Mouse (Mus musculus): ENCODE measurements around the gene Trp73. TPM values are rescaled to one million over a fixed set of nuclear protein-coding genes. Genes with fewer than 3 reads are reported as not detected.

Gene Trp73
- 0.71 and 0.75 TPM in 2 replicates for polyA plus RNA-seq (2014; fragmentation: Nextera tagmentation; extraction: Ambion mirVana)

DNA sequence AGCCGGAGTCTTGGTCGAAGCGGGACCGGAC lies at the start of gene Trp73:
Gene Trp73 (minus strand): TSS at position 27 of the 31 bp plus-strand sequence.
- DNase-seq (ENCODE audit: low spot score) (no peak), ATAC-seq (ENCODE audit: insufficient number of reproducible peaks, low FRiP score, low TSS enrichment, low read depth) (no peak)
- Histone ChIP-seq H3K4me2 (ENCODE audit: low read depth, severe bottlenecking) (peak within 1 kb of the TSS; percentile 78), H3K9ac (ENCODE audit: low read length) (peak within 1 kb of the TSS; percentile 47), H3K4me1 (ENCODE audit: control insufficient read depth, insufficient read depth, low read length) (peaks cover 13% of the 10 kb centered on the region; the same call in 1 of the 2 replicates), H3K36me3 (ENCODE audit: control insufficient read depth, insufficient read depth, low read length) (no peaks in the 10 kb centered on the region), H3K27ac (replicated peaks; ENCODE audit: low read depth, low read length) (no peak within 1 kb of the TSS), H3K27me3 (ENCODE audit: control insufficient read depth, insufficient read depth, low read length) (peaks cover 57% of the 10 kb centered on the region), H3K9me3 (ENCODE audit: control insufficient read depth, low read length) (no peaks in the 10 kb centered on the region), H3K4me3 (ENCODE audit: low read depth, low read length) (peak within 1 kb of the TSS; percentile 38)
- 0% methylated on average over 4 of the region's 4 CpGs for WGBS

DNA sequence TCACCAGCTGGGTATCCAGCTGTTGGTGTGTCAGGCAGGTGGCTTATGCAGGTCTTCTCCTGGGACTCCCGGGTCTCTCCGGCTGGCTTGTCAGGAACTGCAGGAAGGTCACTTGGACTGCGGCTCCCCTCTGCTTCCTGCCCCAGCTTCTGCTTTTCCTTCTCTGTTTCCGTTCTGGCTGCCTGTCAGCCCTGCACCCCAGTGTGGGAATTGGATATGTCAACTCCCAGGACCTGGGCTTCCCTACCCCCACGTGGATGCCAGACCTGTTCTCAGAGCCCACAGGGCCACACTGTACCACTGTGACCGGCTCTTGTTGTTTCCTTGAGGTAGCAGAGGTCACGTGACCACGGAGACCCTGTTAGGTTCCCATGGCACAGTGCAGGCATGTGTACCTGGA lies 48.9 kb upstream of the Trp73 start:
- Histone ChIP-seq H3K36me3 (ENCODE audit: control insufficient read depth, insufficient read depth, low read length) (no peaks in the 10 kb centered on the region), H3K27me3 (ENCODE audit: control insufficient read depth, insufficient read depth, low read length) (no peaks in the 10 kb centered on the region), H3K4me3 (ENCODE audit: low read depth, low read length) (no peak overlapping the region), H3K4me2 (ENCODE audit: low read depth, severe bottlenecking) (no peak overlapping the region), H3K4me1 (ENCODE audit: control insufficient read depth, insufficient read depth, low read length) (no peaks in the 10 kb centered on the region), H3K27ac (replicated peaks; ENCODE audit: low read depth, low read length) (no peak overlapping the region), H3K9me3 (ENCODE audit: control insufficient read depth, low read length) (no peaks in the 10 kb centered on the region), H3K9ac (ENCODE audit: low read length) (no peak overlapping the region)
- WGBS, result 85% methylated on average over 8 of the region's 8 CpGs
- DNase-seq (ENCODE audit: low spot score) (no peak), ATAC-seq (ENCODE audit: insufficient number of reproducible peaks, low FRiP score, low TSS enrichment, low read depth) (no peak)

DNA sequence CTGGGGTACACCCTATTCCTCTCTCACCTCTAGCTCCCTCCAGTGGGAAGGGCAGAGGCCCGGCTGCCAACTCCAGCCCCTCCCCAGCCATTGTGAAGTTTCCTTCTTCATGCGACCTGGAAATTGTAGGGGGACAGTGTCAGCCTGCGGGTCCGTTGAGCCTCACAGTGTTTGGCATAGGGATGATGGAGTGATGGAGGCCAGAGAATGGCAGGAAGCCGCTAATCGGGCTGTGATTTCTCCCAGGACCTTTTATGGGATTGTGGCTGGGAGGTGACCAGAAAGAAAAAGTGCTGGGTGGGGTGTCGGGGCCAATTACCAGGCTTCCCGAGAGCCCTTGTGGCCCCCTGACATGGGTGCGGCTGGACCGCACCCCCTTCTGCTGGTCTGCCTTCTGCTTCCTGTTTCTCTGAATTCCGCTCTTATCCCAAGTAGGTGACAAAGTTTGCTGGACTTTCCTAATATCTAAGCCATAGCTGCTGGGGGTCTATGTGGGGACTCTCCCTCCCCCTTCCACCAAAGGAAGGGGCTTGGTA lies 46.1 kb upstream of the Trp73 start:
- WGBS, result 48% methylated on average over 11 of the region's 11 CpGs
- no peak for ATAC-seq (ENCODE audit: insufficient number of reproducible peaks, low FRiP score, low TSS enrichment, low read depth)
- no peaks in the 10 kb centered on the region for H3K9me3 ChIP-seq (ENCODE audit: control insufficient read depth, low read length)
- H3K4me1 ChIP-seq (ENCODE audit: control insufficient read depth, insufficient read depth, low read length), result no peaks in the 10 kb centered on the region
- H3K27ac ChIP-seq (replicated peaks; ENCODE audit: low read depth, low read length), result no peak overlapping the region
- no peaks in the 10 kb centered on the region; the same call in 1 of the 2 replicates for H3K36me3 ChIP-seq (ENCODE audit: control insufficient read depth, insufficient read depth, low read length)
- DNase-seq (ENCODE audit: low spot score), result no peak
- H3K4me3 ChIP-seq (ENCODE audit: low read depth, low read length), result no peak overlapping the region
- no peak overlapping the region for H3K4me2 ChIP-seq (ENCODE audit: low read depth, severe bottlenecking)
- H3K27me3 ChIP-seq (ENCODE audit: control insufficient read depth, insufficient read depth, low read length), result no peaks in the 10 kb centered on the region
- H3K9ac ChIP-seq (ENCODE audit: low read length), result no peak overlapping the region

DNA sequence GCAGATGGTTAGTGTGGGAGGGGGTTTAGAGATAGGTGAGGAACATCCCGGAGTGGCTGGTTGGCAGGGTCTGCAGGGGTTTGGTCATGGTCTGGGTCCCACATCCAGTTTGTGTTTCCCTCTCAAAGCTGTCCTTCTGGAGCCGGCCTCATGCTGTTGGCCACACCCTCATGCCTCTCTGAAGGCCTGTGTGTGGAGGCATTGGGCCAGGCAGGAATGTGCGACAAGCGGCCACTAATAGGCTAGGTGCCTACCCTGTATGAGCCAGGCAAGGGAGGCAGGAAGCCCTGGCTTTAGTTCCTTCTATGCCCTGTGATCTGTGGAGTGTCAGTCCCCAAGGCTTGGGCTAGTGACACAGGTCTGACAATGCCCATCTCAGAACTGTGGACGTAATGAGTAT lies 45.0 kb upstream of the Trp73 start:
- DNase-seq (ENCODE audit: low spot score) (no peak), ATAC-seq (ENCODE audit: insufficient number of reproducible peaks, low FRiP score, low TSS enrichment, low read depth) (no peak)
- Histone ChIP-seq H3K36me3 (ENCODE audit: control insufficient read depth, insufficient read depth, low read length) (no peaks in the 10 kb centered on the region; the same call in 1 of the 2 replicates), H3K4me1 (ENCODE audit: control insufficient read depth, insufficient read depth, low read length) (no peaks in the 10 kb centered on the region), H3K9me3 (ENCODE audit: control insufficient read depth, low read length) (no peaks in the 10 kb centered on the region), H3K4me2 (ENCODE audit: low read depth, severe bottlenecking) (no peak overlapping the region), H3K9ac (ENCODE audit: low read length) (no peak overlapping the region), H3K27ac (replicated peaks; ENCODE audit: low read depth, low read length) (no peak overlapping the region), H3K4me3 (ENCODE audit: low read depth, low read length) (no peak overlapping the region), H3K27me3 (ENCODE audit: control insufficient read depth, insufficient read depth, low read length) (no peaks in the 10 kb centered on the region)
- WGBS, result 73% methylated on average over 5 of the region's 5 CpGs

DNA sequence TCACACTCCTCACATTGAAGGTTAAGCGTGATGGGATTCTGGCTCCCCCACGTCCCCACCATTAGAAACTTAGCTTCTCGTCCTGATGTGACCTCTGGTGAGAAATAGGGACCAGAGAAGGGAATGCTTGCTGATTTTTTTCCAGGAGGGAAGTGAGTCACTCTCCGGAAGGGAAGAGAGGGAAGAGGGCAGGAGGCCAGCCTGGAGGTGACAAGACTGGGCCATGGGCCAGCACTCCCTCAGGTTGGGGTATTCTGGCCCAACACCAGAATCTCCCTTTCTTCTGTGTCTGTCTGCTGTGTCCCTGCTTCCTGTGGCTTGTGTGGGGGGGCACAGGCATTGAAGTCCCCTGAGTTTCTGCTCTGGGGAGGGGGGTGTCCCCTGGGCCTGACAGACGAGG lies 43.6 kb upstream of the Trp73 start:
- Histone ChIP-seq H3K4me1 (ENCODE audit: control insufficient read depth, insufficient read depth, low read length) (no peaks in the 10 kb centered on the region), H3K4me3 (ENCODE audit: low read depth, low read length) (no peak overlapping the region), H3K27me3 (ENCODE audit: control insufficient read depth, insufficient read depth, low read length) (no peaks in the 10 kb centered on the region), H3K36me3 (ENCODE audit: control insufficient read depth, insufficient read depth, low read length) (no peaks in the 10 kb centered on the region; the same call in 1 of the 2 replicates), H3K9ac (ENCODE audit: low read length) (no peak overlapping the region), H3K9me3 (ENCODE audit: control insufficient read depth, low read length) (no peaks in the 10 kb centered on the region), H3K27ac (replicated peaks; ENCODE audit: low read depth, low read length) (no peak overlapping the region), H3K4me2 (ENCODE audit: low read depth, severe bottlenecking) (no peak overlapping the region)
- DNase-seq (ENCODE audit: low spot score) (no peak), ATAC-seq (ENCODE audit: insufficient number of reproducible peaks, low FRiP score, low TSS enrichment, low read depth) (no peak)
- 82% methylated on average over 5 of the region's 5 CpGs for WGBS

DNA sequence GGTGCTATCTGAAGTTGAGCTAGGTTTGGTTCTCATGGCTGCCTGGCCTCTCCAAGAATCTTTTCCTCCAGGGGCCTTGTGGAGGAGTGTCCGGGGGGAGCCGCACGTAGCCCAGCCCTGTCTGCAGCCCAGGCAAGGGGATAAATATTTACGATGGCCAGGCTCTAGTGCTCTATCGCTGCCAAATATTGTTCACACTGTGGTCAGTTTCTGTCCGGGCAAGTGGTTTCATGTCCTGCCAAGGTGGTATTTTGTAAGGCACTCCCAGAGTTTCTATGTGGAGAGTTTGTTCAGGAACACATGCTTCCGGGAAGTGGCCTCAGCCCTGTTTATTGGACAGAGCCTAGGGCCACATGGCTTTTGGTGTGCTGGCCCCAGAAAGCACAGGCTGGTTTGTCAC lies 41.0 kb upstream of the Trp73 start:
- no peak for ATAC-seq (ENCODE audit: insufficient number of reproducible peaks, low FRiP score, low TSS enrichment, low read depth)
- H3K9ac ChIP-seq (ENCODE audit: low read length), result no peak overlapping the region
- H3K4me1 ChIP-seq (ENCODE audit: control insufficient read depth, insufficient read depth, low read length), result no peaks in the 10 kb centered on the region
- no peak overlapping the region for H3K27ac ChIP-seq (replicated peaks; ENCODE audit: low read depth, low read length)
- H3K27me3 ChIP-seq (ENCODE audit: control insufficient read depth, insufficient read depth, low read length), result no peaks in the 10 kb centered on the region
- no peaks in the 10 kb centered on the region for H3K9me3 ChIP-seq (ENCODE audit: control insufficient read depth, low read length)
- DNase-seq (ENCODE audit: low spot score), result no peak
- no peaks in the 10 kb centered on the region; the same call in 1 of the 2 replicates for H3K36me3 ChIP-seq (ENCODE audit: control insufficient read depth, insufficient read depth, low read length)
- WGBS, result 76% methylated on average over 7 of the region's 7 CpGs
- H3K4me2 ChIP-seq (ENCODE audit: low read depth, severe bottlenecking), result no peak overlapping the region
- H3K4me3 ChIP-seq (ENCODE audit: low read depth, low read length), result no peak overlapping the region

DNA sequence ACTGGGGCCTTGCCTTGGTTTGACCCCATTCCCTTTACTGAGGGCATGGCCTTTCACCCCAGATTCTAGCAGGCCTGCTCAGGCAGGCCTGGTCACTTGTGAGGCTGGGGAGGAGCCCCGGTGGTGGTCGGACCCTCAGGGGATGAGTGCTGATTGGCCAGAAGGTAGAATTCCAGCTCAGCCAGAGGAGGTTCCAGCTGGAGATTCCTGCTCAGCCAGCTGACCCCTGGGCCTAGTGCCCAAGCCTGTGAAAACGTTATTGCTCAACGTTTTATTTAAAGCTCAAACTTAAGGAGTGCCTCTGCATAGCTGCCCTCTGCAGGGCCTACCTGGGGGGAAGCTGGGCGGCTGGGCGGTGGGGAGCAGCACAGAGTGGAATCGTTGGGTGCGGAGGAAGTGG lies 37.2 kb upstream of the Trp73 start:
- Histone ChIP-seq H3K36me3 (ENCODE audit: control insufficient read depth, insufficient read depth, low read length) (no peaks in the 10 kb centered on the region; the same call in 1 of the 2 replicates), H3K27ac (replicated peaks; ENCODE audit: low read depth, low read length) (no peak overlapping the region), H3K4me1 (ENCODE audit: control insufficient read depth, insufficient read depth, low read length) (peaks cover 10% of the 10 kb centered on the region), H3K4me2 (ENCODE audit: low read depth, severe bottlenecking) (no peak overlapping the region), H3K4me3 (ENCODE audit: low read depth, low read length) (no peak overlapping the region), H3K9ac (ENCODE audit: low read length) (no peak overlapping the region), H3K9me3 (ENCODE audit: control insufficient read depth, low read length) (no peaks in the 10 kb centered on the region), H3K27me3 (ENCODE audit: control insufficient read depth, insufficient read depth, low read length) (no peaks in the 10 kb centered on the region)
- 51% methylated on average over 8 of the region's 8 CpGs for WGBS
- DNase-seq (ENCODE audit: low spot score) (no peak), ATAC-seq (ENCODE audit: insufficient number of reproducible peaks, low FRiP score, low TSS enrichment, low read depth) (no peak)

DNA sequence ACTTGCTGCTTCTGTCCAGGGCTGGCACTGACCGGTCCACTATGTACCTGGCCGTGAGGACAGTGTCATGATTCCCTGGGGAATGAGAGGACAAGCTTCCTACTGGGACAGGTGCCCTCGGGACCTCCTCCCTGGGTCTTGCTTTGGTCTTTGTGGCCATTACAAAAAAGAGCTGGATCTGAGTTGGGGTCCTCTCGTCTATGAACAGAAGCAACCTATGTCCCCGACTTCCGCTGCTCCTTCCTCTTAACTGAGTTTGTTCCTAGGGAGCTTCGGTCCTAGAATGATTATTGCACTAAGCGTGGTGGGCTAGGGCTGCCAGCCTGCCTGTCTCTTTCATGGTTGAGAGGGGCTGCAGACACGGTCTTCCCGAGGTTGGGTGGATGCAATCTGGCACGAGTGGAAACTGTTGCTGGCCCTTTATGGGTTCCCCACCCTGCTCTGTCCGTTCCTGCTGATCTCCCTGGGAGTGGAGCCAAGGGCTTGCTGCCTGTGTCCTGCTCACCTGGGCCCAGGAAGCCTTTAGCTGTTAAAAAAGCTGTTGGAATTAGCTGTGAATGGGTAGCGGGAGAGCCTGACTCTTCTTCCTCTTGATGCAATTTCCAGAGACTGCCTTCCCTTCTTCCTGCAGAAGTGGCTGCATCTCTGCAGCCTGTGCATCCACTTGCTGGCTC lies 32.1 kb upstream of the Trp73 start:
- peaks cover 11% of the 10 kb centered on the region; the same call in 1 of the 2 replicates for H3K27me3 ChIP-seq (ENCODE audit: control insufficient read depth, insufficient read depth, low read length)
- WGBS, result 34% methylated on average over 13 of the region's 13 CpGs
- H3K27ac ChIP-seq (replicated peaks; ENCODE audit: low read depth, low read length), result peak overlapping the region; percentile 70; the same call in 1 of the 2 replicates

More for the DNA sequence above, 32.1 kb upstream of the Trp73 start:
- DNase-seq (ENCODE audit: low spot score), result no peak
- H3K36me3 ChIP-seq (ENCODE audit: control insufficient read depth, insufficient read depth, low read length), result no peaks in the 10 kb centered on the region
- peak overlapping the region; percentile 71 for H3K4me3 ChIP-seq (ENCODE audit: low read depth, low read length)
- peaks cover 26% of the 10 kb centered on the region for H3K4me1 ChIP-seq (ENCODE audit: control insufficient read depth, insufficient read depth, low read length)
- ATAC-seq (ENCODE audit: insufficient number of reproducible peaks, low FRiP score, low TSS enrichment, low read depth), result no peak
- peak overlapping the region; percentile 72; the same call in 1 of the 2 replicates for H3K9ac ChIP-seq (ENCODE audit: low read length)
- H3K4me2 ChIP-seq (ENCODE audit: low read depth, severe bottlenecking), result peak overlapping the region; percentile 98
- H3K9me3 ChIP-seq (ENCODE audit: control insufficient read depth, low read length), result no peaks in the 10 kb centered on the region

All from limb, embryonic 11.5 days (tissue).